Mouse (Mus musculus): Measurements from ENCODE around the gene Tbcd.

DNA sequence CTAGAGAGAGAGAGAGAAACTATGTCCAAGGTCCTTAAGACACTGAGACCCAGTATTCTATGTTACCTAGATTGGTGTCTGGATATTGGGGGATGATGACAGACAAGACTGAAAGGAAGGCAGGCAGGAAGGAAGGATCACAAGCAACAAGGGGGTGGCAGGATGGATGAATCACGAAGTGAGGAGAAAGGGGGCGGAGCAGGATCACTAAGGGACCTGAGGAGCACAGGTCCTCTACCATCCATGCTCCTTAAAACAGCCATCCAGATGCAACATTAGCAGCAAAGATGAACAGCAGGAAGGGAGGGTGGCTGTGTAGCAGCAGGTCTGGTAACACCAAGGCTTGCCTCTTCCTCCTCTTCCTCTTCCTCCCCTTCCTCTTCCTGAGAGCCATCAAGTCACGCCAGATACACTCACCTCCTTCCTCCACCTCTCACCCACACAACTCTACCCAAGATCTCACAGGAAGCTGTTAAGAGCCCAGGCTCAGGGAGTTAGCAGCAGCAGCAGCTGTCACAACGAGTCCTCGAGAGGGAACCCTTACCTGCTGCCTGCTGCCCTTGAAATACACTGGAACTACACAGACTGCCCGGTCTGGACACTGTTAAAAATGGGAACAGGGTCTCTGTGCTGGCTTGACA lies 203.5 kb downstream of the Tbcd start:
- TF ChIP-seq ZNF384 (IDR thresholded peaks at IDR 0.05; ENCODE audit: low read depth, low read length) (no peak), HCFC1 (IDR thresholded peaks at IDR 0.05; ENCODE audit: borderline replicate concordance, insufficient read depth, low read length) (no peak), CHD2 (IDR thresholded peaks at IDR 0.05; ENCODE audit: low read depth, low read length) (no peak), ZC3H11A (IDR thresholded peaks at IDR 0.05; ENCODE audit: borderline replicate concordance, low read depth, low read length) (no peak)

Data from ES-E14 (cell line).